Mouse (Mus musculus): ENCODE data around the gene Cog5. TPM values are rescaled to one million over a fixed set of nuclear protein-coding genes. Genes with fewer than 3 reads are reported as not detected.
A peak's percentile ranks its signal among the peaks of the same experiment; 100 is the strongest.

The Cog5 gene
- polyA plus RNA-seq, 2 experiments, result 36.9 to 39.1 TPM

DNA sequence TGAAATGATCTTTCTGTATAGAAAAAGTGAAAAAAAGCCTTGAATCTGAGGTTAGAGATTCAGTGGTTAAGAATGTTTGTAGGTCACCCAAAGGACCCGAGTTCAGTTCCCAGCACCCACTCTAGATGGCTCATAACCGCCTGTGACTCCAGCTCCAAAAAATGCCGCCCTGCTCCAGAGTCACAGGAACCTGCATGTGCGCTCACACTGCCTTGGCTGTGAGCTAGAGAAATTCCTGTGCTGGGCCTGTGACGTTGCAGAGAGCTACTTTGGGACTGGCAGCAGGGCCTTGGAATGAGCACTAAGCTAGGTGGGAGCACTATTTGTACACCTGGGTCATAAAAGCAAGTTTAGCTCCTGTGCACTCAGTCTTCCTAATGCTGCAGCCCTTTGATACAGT is 262.0 kb downstream of the Cog5 start:
- no peak for TF ChIP-seq POLR2A (IDR thresholded peaks at IDR 0.05; ENCODE audit: borderline replicate concordance, extremely low read depth, insufficient read depth, insufficient read length)
- Histone ChIP-seq H3K4me1 (ENCODE audit: control insufficient read depth, insufficient read depth, low read length) (no peaks in the 10 kb centered on the region), H3K9me3 (ENCODE audit: control insufficient read depth, low read length) (no peaks in the 10 kb centered on the region), H3K4me2 (replicated peaks; ENCODE audit: low read depth, low read length, severe bottlenecking) (no peak overlapping the region), H3K9ac (ENCODE audit: low read depth, low read length, severe bottlenecking) (no peak overlapping the region), H3K27me3 (ENCODE audit: control insufficient read depth, insufficient read depth, low read length) (no peaks in the 10 kb centered on the region), H3K4me3 (replicated peaks; ENCODE audit: low read length) (no peak overlapping the region), H3K36me3 (ENCODE audit: control insufficient read depth, insufficient read depth, low read length) (0 out of 2 replicates have a peak, but pooled peaks cover 7% of the 10 kb centered on the region), H3K27ac (replicated peaks; ENCODE audit: low read depth, low read length) (no peak overlapping the region)
- ATAC-seq (ENCODE audit: low FRiP score, low read depth) (no peak), DNase-seq (ENCODE audit: low spot score) (no peak)
- 94% methylated on average over 5 of the region's 5 CpGs for WGBS

DNA sequence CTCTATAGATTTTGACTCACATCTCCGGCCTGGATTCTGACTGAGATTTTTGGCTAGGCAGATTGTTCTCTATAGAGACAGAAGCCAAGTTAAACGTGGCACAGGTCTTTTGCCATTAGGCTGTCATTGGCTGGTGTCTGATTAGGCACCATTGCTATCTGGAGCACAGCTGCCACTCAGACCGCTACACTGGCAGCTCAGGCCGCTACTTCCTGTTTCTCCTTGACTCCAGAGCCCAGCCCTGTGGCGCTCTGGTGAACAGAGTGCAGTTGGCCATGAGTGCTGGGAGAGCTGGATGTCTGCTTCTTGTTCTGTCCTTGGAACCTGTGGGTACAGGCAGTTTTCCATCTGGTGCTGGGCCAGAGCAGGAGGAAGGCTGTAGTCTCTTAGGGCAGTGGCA is 262.6 kb downstream of the Cog5 start:
- no peak for TF ChIP-seq POLR2A (IDR thresholded peaks at IDR 0.05; ENCODE audit: borderline replicate concordance, extremely low read depth, insufficient read depth, insufficient read length)
- WGBS, result 79% methylated on average over 5 of the region's 5 CpGs
- ATAC-seq (ENCODE audit: low FRiP score, low read depth) (no peak), DNase-seq (ENCODE audit: low spot score) (no peak)
- Histone ChIP-seq H3K27ac (replicated peaks; ENCODE audit: low read depth, low read length) (no peak overlapping the region), H3K9ac (ENCODE audit: low read depth, low read length, severe bottlenecking) (no peak overlapping the region), H3K4me1 (ENCODE audit: control insufficient read depth, insufficient read depth, low read length) (no peaks in the 10 kb centered on the region), H3K4me3 (replicated peaks; ENCODE audit: low read length) (no peak overlapping the region), H3K4me2 (replicated peaks; ENCODE audit: low read depth, low read length, severe bottlenecking) (no peak overlapping the region), H3K9me3 (ENCODE audit: control insufficient read depth, low read length) (no peaks in the 10 kb centered on the region), H3K27me3 (ENCODE audit: control insufficient read depth, insufficient read depth, low read length) (no peaks in the 10 kb centered on the region), H3K36me3 (ENCODE audit: control insufficient read depth, insufficient read depth, low read length) (0 out of 2 replicates have a peak, but pooled peaks cover 8% of the 10 kb centered on the region)

DNA sequence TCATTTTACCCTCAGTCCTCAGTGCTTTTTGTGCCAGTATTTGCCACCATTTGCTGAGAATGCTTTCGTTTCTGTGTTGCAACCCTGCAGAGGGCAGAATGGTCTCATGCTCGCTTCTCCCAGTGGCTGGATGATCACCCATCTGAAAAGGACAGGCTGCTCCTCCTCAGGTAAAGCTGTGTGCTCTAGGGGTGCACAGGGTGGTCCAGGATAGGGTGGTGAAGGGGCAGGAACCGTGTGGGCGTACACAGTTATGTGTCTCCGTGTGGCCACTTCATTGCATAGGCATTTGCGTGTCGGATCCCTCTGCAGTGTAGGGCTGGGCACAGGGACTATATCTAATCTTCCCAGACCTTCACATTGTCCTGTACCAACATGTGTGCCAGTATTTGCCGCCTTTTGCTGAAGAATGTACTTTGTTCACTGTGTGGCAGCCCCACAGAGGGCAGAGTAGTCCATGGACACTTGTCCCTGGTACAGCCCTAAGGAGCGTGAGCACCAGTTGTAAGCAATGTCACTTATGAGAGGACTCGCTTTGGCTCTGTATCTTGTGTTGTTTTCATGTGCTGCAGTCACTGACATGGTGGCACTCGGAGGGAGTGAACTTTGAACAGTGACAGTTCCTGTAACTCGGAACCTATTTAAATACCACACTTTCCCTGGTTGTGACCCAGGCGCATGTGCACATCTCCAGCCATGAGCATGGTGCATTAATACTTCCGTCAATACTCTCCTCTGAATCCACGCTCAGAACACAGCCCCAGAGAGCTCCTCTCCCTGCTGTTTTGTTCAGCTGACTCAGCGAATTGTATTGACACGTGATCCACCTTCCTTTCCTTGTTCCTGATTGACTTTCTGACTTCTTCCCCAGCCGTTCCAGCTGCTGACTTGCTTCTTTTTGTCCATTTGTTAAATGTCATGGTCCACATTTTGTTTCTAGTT is 266.1 kb downstream of the Cog5 start:
- Histone ChIP-seq H3K4me3 (replicated peaks; ENCODE audit: low read length) (no peak overlapping the region), H3K4me1 (ENCODE audit: control insufficient read depth, insufficient read depth, low read length) (0 out of 2 replicates have a peak, but pooled peaks cover 1% of the 10 kb centered on the region), H3K9me3 (ENCODE audit: control insufficient read depth, low read length) (no peaks in the 10 kb centered on the region), H3K27me3 (ENCODE audit: control insufficient read depth, insufficient read depth, low read length) (no peaks in the 10 kb centered on the region), H3K36me3 (ENCODE audit: control insufficient read depth, insufficient read depth, low read length) (peaks cover 20% of the 10 kb centered on the region), H3K9ac (ENCODE audit: low read depth, low read length, severe bottlenecking) (no peak overlapping the region), H3K4me2 (replicated peaks; ENCODE audit: low read depth, low read length, severe bottlenecking) (no peak overlapping the region), H3K27ac (replicated peaks; ENCODE audit: low read depth, low read length) (no peak overlapping the region)
- ATAC-seq (ENCODE audit: low FRiP score, low read depth) (no peak), DNase-seq (ENCODE audit: low spot score) (no peak)
- 83% methylated on average over 18 of the region's 18 CpGs for WGBS
- TF ChIP-seq POLR2A (IDR thresholded peaks at IDR 0.05; ENCODE audit: borderline replicate concordance, extremely low read depth, insufficient read depth, insufficient read length), result no peak

DNA sequence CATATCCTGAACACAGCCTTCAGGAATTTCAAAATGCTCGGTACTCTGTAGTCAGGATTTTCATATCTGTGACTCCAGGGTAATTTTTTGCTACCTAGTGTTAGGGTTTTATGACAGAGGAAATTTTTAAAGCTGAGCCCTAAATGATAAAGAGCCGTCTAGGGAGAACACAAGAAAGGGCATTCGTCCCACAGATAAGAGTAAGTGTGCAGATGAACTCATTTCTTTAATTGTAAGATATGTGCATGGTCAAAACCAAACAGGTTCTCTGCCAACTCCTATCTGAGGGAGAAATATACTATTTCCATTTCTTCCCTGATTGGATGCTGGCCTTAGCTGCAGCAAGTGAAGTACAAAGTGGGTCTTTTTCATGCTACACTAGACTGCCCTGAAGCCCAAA is 269.5 kb downstream of the Cog5 start:
- no peak overlapping the region for H3K4me3 ChIP-seq (replicated peaks; ENCODE audit: low read length)
- no peak for ATAC-seq (ENCODE audit: low FRiP score, low read depth)
- H3K36me3 ChIP-seq (ENCODE audit: control insufficient read depth, insufficient read depth, low read length), result peaks cover 51% of the 10 kb centered on the region
- TF ChIP-seq POLR2A (IDR thresholded peaks at IDR 0.05; ENCODE audit: borderline replicate concordance, extremely low read depth, insufficient read depth, insufficient read length), result no peak
- no peaks in the 10 kb centered on the region for H3K9me3 ChIP-seq (ENCODE audit: control insufficient read depth, low read length)
- H3K4me1 ChIP-seq (ENCODE audit: control insufficient read depth, insufficient read depth, low read length), result peaks cover 4% of the 10 kb centered on the region; the same call in 1 of the 2 replicates
- no peak for DNase-seq (ENCODE audit: low spot score)
- H3K27me3 ChIP-seq (ENCODE audit: control insufficient read depth, insufficient read depth, low read length), result no peaks in the 10 kb centered on the region
- WGBS, result 88% methylated on average over 3 of the region's 3 CpGs
- no peak overlapping the region for H3K27ac ChIP-seq (replicated peaks; ENCODE audit: low read depth, low read length)
- H3K9ac ChIP-seq (ENCODE audit: low read depth, low read length, severe bottlenecking), result no peak overlapping the region
- no peak overlapping the region for H3K4me2 ChIP-seq (replicated peaks; ENCODE audit: low read depth, low read length, severe bottlenecking)

DNA sequence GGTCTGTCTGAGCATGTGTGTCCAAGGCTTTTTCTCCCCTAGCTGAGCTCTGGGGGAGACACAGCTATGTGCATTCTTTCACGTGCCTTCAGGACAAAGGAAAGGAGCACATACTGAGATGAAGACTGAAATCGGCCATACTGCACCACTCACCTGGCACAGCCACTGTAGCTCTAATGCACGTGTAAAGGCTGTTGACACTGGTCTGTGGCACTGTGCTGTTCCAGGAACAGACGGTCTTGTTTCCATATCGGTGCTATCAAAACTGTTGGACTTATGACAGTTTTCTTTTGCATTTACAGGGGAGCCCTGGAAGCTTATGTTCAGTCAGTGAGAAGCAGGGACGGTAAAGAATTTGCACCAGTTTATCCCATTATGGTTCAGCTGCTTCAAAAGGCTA is 270.7 kb downstream of the Cog5 start:
- H3K4me1 ChIP-seq (ENCODE audit: control insufficient read depth, insufficient read depth, low read length), result peaks cover 4% of the 10 kb centered on the region; the same call in 1 of the 2 replicates
- ATAC-seq (ENCODE audit: low FRiP score, low read depth) (0 out of 2 replicates have a peak, but pooled peaks have one; percentile 5), DNase-seq (ENCODE audit: low spot score) (no peak)
- no peaks in the 10 kb centered on the region for H3K27me3 ChIP-seq (ENCODE audit: control insufficient read depth, insufficient read depth, low read length)
- H3K36me3 ChIP-seq (ENCODE audit: control insufficient read depth, insufficient read depth, low read length), result peaks cover 60% of the 10 kb centered on the region
- no peak overlapping the region for H3K4me2 ChIP-seq (replicated peaks; ENCODE audit: low read depth, low read length, severe bottlenecking)
- WGBS, result 57% methylated on average over 6 of the region's 6 CpGs
- no peak overlapping the region for H3K27ac ChIP-seq (replicated peaks; ENCODE audit: low read depth, low read length)
- no peak overlapping the region for H3K4me3 ChIP-seq (replicated peaks; ENCODE audit: low read length)
- H3K9me3 ChIP-seq (ENCODE audit: control insufficient read depth, low read length), result no peaks in the 10 kb centered on the region
- no peak overlapping the region for H3K9ac ChIP-seq (ENCODE audit: low read depth, low read length, severe bottlenecking)
- TF ChIP-seq POLR2A (IDR thresholded peaks at IDR 0.05; ENCODE audit: borderline replicate concordance, extremely low read depth, insufficient read depth, insufficient read length), result no peak
